Mouse (Mus musculus) urinary bladder, adult 18-20 months (tissue): ENCODE measurements around the gene Gm867.

Source experiments
- DNase-seq, 2 experiments: peaks; one replicate each; pipeline ENCODE4 v3.0.0; 2022; ENCODE audit warnings: low spot score in 2 of 2, mixed read lengths in 2 of 2

Gm867 gene

GRCm38 (mm10) chr10:75897373-75897772 is 43.1 kb downstream of the Gm867 start:
- DNase-seq: peak in 1 of 2 experiments; percentile 45

GRCm38 (mm10) chr10:75896208-75896607 is 44.3 kb downstream of the Gm867 start:
- no peak for DNase-seq

- DNase-seq: no peak
Observed at GRCm38 (mm10) chr10:75895730-75896129, 44.7 kb downstream of the Gm867 start.

- no peak for DNase-seq
Observed at GRCm38 (mm10) chr10:75894601-75895000, 45.9 kb downstream of the Gm867 start.

GRCm38 (mm10) chr10:75893089-75893750 is 47.3 kb downstream of the Gm867 start, which contains the start of gene Derl3:
TSS of gene Derl3 (plus strand) at chr10:75893413.
- peak; percentile 90 for DNase-seq

- no peak for DNase-seq
Observed at GRCm38 (mm10) chr10:75889406-75890153, 50.9 kb downstream of the Gm867 start.
